Mouse (Mus musculus) CH12.LX (cell line): Measurements from ENCODE around the gene Kcnj4. TPM values are rescaled to one million over a fixed set of nuclear protein-coding genes. Genes with fewer than 3 reads are reported as not detected.
A peak's percentile ranks its signal among the peaks of the same experiment; 100 is the strongest.

Experiments used
- DNase-seq: peaks from one replicate; pipeline ENCODE4 v3.0.0-alpha.2; 2013; ENCODE audit errors: extremely low read depth
- H3K27ac ChIP-seq: 2 replicates; pipeline ENCODE4 v1.5.1; 2012; ENCODE audit warnings: low read depth, mild to moderate bottlenecking, control low read depth, moderate library complexity; ENCODE audit not compliant: insufficient read depth
- H3K27me3 ChIP-seq: replicated peaks from 2 replicates; pipeline ENCODE3; 2012; ENCODE audit warnings: inconsistent platforms
- H3K36me3 ChIP-seq, 2 experiments: replicated peaks in 1 of 2; 2 replicates each; pipeline versions ENCODE3 to v1.6.1; 2012; ENCODE audit warnings: inconsistent platforms in 1 of 2, low read length in 1 of 2, mild to moderate bottlenecking in 1 of 2, mixed read lengths in 1 of 2, moderate library complexity in 1 of 2; ENCODE audit not compliant: control insufficient read depth in 1 of 2, insufficient read depth in 1 of 2
- H3K4me1 ChIP-seq, 2 experiments: 2 replicates each; pipeline ENCODE4 v1.6.1; 2012; ENCODE audit warnings: inconsistent platforms in 1 of 2, moderate library complexity in 1 of 2; ENCODE audit not compliant: insufficient read depth in 2 of 2, control insufficient read depth in 1 of 2
- H3K4me2 ChIP-seq: 2 replicates; pipeline ENCODE4 v1.6.1; 2012; ENCODE audit warnings: low read depth, mild to moderate bottlenecking, control low read depth; ENCODE audit not compliant: poor library complexity, insufficient read depth, severe bottlenecking
- H3K4me3 ChIP-seq, 3 experiments: fragments of 150-350 bp in 1 of 3; sonication (generic) in 1 of 3; replicated peaks in 1 of 3; 2 replicates each; pipeline versions ENCODE3 to v1.5.1; 2011 to 2012; ENCODE audit warnings: low read depth in 2 of 3, low read length in 2 of 3, mild to moderate bottlenecking in 2 of 3, moderate library complexity in 2 of 3, control low read depth in 1 of 3, improper control_type of control experiment in 1 of 3, inconsistent platforms in 1 of 3, mixed read lengths in 1 of 3; ENCODE audit not compliant: poor library complexity in 1 of 3
- H3K79me2 ChIP-seq: replicated peaks from 2 replicates; pipeline ENCODE4 v1.6.1; 2012; ENCODE audit warnings: mild to moderate bottlenecking, moderate library complexity; ENCODE audit not compliant: control insufficient read depth, poor library complexity, insufficient read depth, severe bottlenecking; ENCODE audit errors: extremely low read depth
- H3K9ac ChIP-seq: 2 replicates; pipeline ENCODE4 v1.6.1; 2012; ENCODE audit warnings: low read depth, mild to moderate bottlenecking, control low read depth, moderate library complexity; ENCODE audit not compliant: insufficient read depth
- H3K9me3 ChIP-seq: replicated peaks from 2 replicates; pipeline ENCODE3; 2012; ENCODE audit warnings: low read length, inconsistent platforms, mixed read lengths
- BHLHE40 ChIP-seq: IDR thresholded peaks from 2 replicates; pipeline ENCODE4 v1.6.1; 2011; ENCODE audit warnings: mild to moderate bottlenecking, low read depth, low read length, improper control_type of control experiment
- CHD2 ChIP-seq: IDR thresholded peaks from 2 replicates; pipeline ENCODE4 v1.6.1; 2011; ENCODE audit warnings: low read length, improper control_type of control experiment
- CTCF ChIP-seq, 2 experiments: IDR thresholded peaks in 1 of 2; conservative IDR thresholded peaks in 1 of 2; 2 replicates each; pipeline ENCODE4 v1.5.1; 2011 to 2012; ENCODE audit warnings: low read depth in 2 of 2, low read length in 2 of 2, improper control_type of control experiment in 1 of 2, inconsistent platforms in 1 of 2, mild to moderate bottlenecking in 1 of 2, moderate library complexity in 1 of 2
- E2F4 ChIP-seq: IDR thresholded peaks from 2 replicates; pipeline ENCODE4 v1.6.1; 2011; ENCODE audit warnings: low read depth, low read length, improper control_type of control experiment; ENCODE audit not compliant: insufficient replicate concordance
- ETS1 ChIP-seq: conservative IDR thresholded peaks from 2 replicates; pipeline ENCODE4 v1.6.1; 2012; ENCODE audit warnings: low read depth, mild to moderate bottlenecking, inconsistent platforms, low read length, improper control_type of control experiment, moderate library complexity
- HCFC1 ChIP-seq: IDR thresholded peaks from 2 replicates; pipeline ENCODE4 v1.6.1; 2012; ENCODE audit warnings: low read depth, mild to moderate bottlenecking, inconsistent platforms, low read length, improper control_type of control experiment
- JUN ChIP-seq: IDR thresholded peaks from 2 replicates; pipeline ENCODE4 v1.6.1; 2011; ENCODE audit warnings: low read depth, mild to moderate bottlenecking, low read length, improper control_type of control experiment, moderate library complexity; ENCODE audit not compliant: insufficient read depth
- JUND ChIP-seq: conservative IDR thresholded peaks from 2 replicates; pipeline ENCODE4 v1.6.1; 2011; ENCODE audit warnings: low read depth, low read length, improper control_type of control experiment
- MAFK ChIP-seq: IDR thresholded peaks from 2 replicates; pipeline ENCODE4 v1.6.1; 2011; ENCODE audit warnings: low read length, improper control_type of control experiment; ENCODE audit not compliant: insufficient replicate concordance
- MAX ChIP-seq: IDR thresholded peaks from 2 replicates; pipeline ENCODE4 v1.6.1; 2011; ENCODE audit warnings: low read length, improper control_type of control experiment
- MEF2A ChIP-seq: IDR thresholded peaks from 2 replicates; pipeline ENCODE4 v1.6.1; 2014; ENCODE audit warnings: low read depth, mild to moderate bottlenecking, inconsistent platforms, low read length, improper control_type of control experiment, borderline replicate concordance
- MXI1 ChIP-seq: IDR thresholded peaks from 2 replicates; pipeline ENCODE4 v1.6.1; 2011; ENCODE audit warnings: mild to moderate bottlenecking, low read depth, low read length, improper control_type of control experiment
- NRF1 ChIP-seq: IDR thresholded peaks from 2 replicates; pipeline ENCODE4 v1.6.1; 2014; ENCODE audit warnings: low read depth, mild to moderate bottlenecking, inconsistent platforms, low read length, improper control_type of control experiment, moderate library complexity
- PAX5 ChIP-seq: IDR thresholded peaks from 2 replicates; pipeline ENCODE4 v1.6.1; 2012; ENCODE audit warnings: low read length, inconsistent platforms, mixed read lengths
- POLR2A ChIP-seq: IDR thresholded peaks from 2 replicates; pipeline ENCODE4 v1.6.1; 2011; ENCODE audit warnings: low read depth, mild to moderate bottlenecking, improper control_type of control experiment, low read length
- SIN3A ChIP-seq: IDR thresholded peaks from 2 replicates; pipeline ENCODE4 v1.6.1; 2012; ENCODE audit warnings: low read length, improper control_type of control experiment, inconsistent platforms
- TBP ChIP-seq: conservative IDR thresholded peaks from 2 replicates; pipeline ENCODE4 v1.6.1; 2011; ENCODE audit warnings: low read depth, low read length, improper control_type of control experiment
- TCF12 ChIP-seq: IDR thresholded peaks from 2 replicates; pipeline ENCODE4 v1.6.1; 2014; ENCODE audit warnings: low read depth, mild to moderate bottlenecking, inconsistent platforms, low read length, improper control_type of control experiment
- USF2 ChIP-seq: conservative IDR thresholded peaks from 2 replicates; pipeline ENCODE4 v1.6.1; 2011; ENCODE audit warnings: low read depth, low read length, improper control_type of control experiment
- ZKSCAN1 ChIP-seq: IDR thresholded peaks from 2 replicates; pipeline ENCODE4 v1.6.1; 2012; ENCODE audit warnings: low read depth, inconsistent platforms, low read length, improper control_type of control experiment, borderline replicate concordance
- ZNF384 ChIP-seq: IDR thresholded peaks from 2 replicates; pipeline ENCODE4 v1.6.1; 2012; ENCODE audit warnings: low read depth, low read length, improper control_type of control experiment, inconsistent platforms
- dilution Hi-C: fragments of 300-500 bp; cut with MboI; formaldehyde crosslinking; loops from 2 replicates; pipeline ENCODE4 v1.14.3; 2020; ENCODE audit warnings: low sequenced_read_pairs; ENCODE audit not compliant: extremely low pct_unique_long_range_greater_than_20kb, extremely low pct_ligation_motif_present
- in situ Hi-C: fragments of 300-500 bp; cut with MboI; formaldehyde crosslinking; loops from 3 replicates; pipeline ENCODE4 v1.14.3; 2019; ENCODE audit warnings: low sequenced_read_pairs, low pct_ligation_motif_present, low pct_unique_long_range_greater_than_20kb, mixed read lengths
- polyA plus RNA-seq: library from polyadenylated mRNA; unstranded; fragments of >175 nt; gene quantifications from 2 replicates; pipeline ENCODE4 v1.2.1, GENCODE M21; 2012; ENCODE audit warnings: low read depth; ENCODE audit not compliant: insufficient read length
- total RNA-seq, 2 experiments: library from RNA; depleted of rRNA; stranded (reverse); fragments of 300-350 nt in 1 of 2; fragments of >200 nt in 1 of 2; gene quantifications; 2 replicates each; pipeline ENCODE4 v1.2.3; 2012 to 2014

The Kcnj4 gene
- total and polyA plus RNA-seq, 3 experiments: not detected

GRCm38 (mm10) chr15:79441331-79442256 lies 63.4 kb downstream of the Kcnj4 start:
- peaks cover 5 to 23% of the 10 kb centered on the region in 2 experiments for H3K36me3 ChIP-seq
- peaks cover 43% of the 10 kb centered on the region for H3K27me3 ChIP-seq
- no peak overlapping the region for H3K27ac ChIP-seq
- peaks cover 0 to 5% of the 10 kb centered on the region in 2 experiments; a peak in 1 of 4 replicates for H3K4me1 ChIP-seq
- peak overlapping the region; percentile 37 to 72 (median 59) for H3K4me3 ChIP-seq
- in situ Hi-C loops: no loop called here
- H3K4me2 ChIP-seq: peak overlapping the region; percentile 80
- no peak for DNase-seq
- H3K9me3 ChIP-seq: no peaks in the 10 kb centered on the region
- H3K79me2 ChIP-seq: no peaks in the 10 kb centered on the region
- TF ChIP-seq JUN (no peak), HCFC1 (peak; percentile 13; the same call in 1 of the 2 replicates), MXI1 (no peak; the same call in 1 of the 2 replicates), NRF1 (no peak), TCF12 (0 out of 2 replicates have a peak, but pooled peaks have one; percentile 7), PAX5 (no peak), POLR2A (peak; percentile 29; the same call in 1 of the 2 replicates), E2F4 (no peak), TBP (no peak), CHD2 (no peak), MAX (no peak), ZKSCAN1 (no peak), USF2 (no peak), JUND (no peak), ZNF384 (no peak), CTCF (conservative IDR thresholded peaks at IDR 0.05 in 1 of 2, IDR thresholded peaks at IDR 0.05 in 1 of 2; ENCODE audit: low read depth in 2 of 2, low read length in 2 of 2) (no peak), MEF2A (no peak), ETS1 (no peak)
- TF ChIP-seq, all 38 proteins: peak for 3
- H3K9ac ChIP-seq: peak overlapping the region; percentile 89
- dilution Hi-C loops: no loop called here

- Histone ChIP-seq H3K4me1 (peaks cover 0 to 5% of the 10 kb centered on the region in 2 experiments; a peak in 1 of 4 replicates), H3K27ac (no peak overlapping the region), H3K9me3 (no peaks in the 10 kb centered on the region), H3K36me3 (peaks cover 5 to 30% of the 10 kb centered on the region in 2 experiments), H3K79me2 (no peaks in the 10 kb centered on the region), H3K9ac (peak overlapping the region; percentile 89; the same call in 1 of the 2 replicates), H3K4me3 (peak overlapping the region; percentile 37 to 72 (median 59)), H3K4me2 (peak overlapping the region; percentile 80), H3K27me3 (peaks cover 42% of the 10 kb centered on the region)
- dilution Hi-C loops: no loop called here
- no peak for DNase-seq
- no peak for TF ChIP-seq E2F4
- peak; percentile 73 for TF ChIP-seq BHLHE40
- no peak for TF ChIP-seq MAFK
- TF ChIP-seq HCFC1: no peak
- TF ChIP-seq SIN3A: no peak; the same call in none of the 2 replicates
- no peak for TF ChIP-seq JUN
- TF ChIP-seq MAX: no peak
- TF ChIP-seq MXI1: peak; percentile 37; the same call in 1 of the 2 replicates
- in situ Hi-C loops: no loop called here
These were observed 64.2 kb downstream of the Kcnj4 start for GRCm38 (mm10) chr15:79440651-79441330.
